Mouse (Mus musculus) thymus, postnatal 10 days (tissue): ENCODE data around the gene Lnx2.

Experiments
- DNase-seq, 2 experiments: peaks; one replicate each; pipeline ENCODE4 v3.0.0; 2021; ENCODE audit warnings: low spot score in 2 of 2

Lnx2 gene

GRCm38 (mm10) chr5:147018761-147019160 lies 57.6 kb downstream of the Lnx2 start:
- no peak for DNase-seq

GRCm38 (mm10) chr5:147017526-147017925 lies 58.9 kb downstream of the Lnx2 start:
- no peak for DNase-seq

- DNase-seq = no peak
Measured at GRCm38 (mm10) chr5:147016622-147017021, 59.8 kb downstream of the Lnx2 start.

GRCm38 (mm10) chr5:147015191-147015590 lies 61.2 kb downstream of the Lnx2 start:
- no peak for DNase-seq

GRCm38 (mm10) chr5:147013845-147014244 lies 62.5 kb downstream of the Lnx2 start:
- no peak for DNase-seq

- DNase-seq = no peak
Measured at GRCm38 (mm10) chr5:147011333-147011732, 65.1 kb downstream of the Lnx2 start.

GRCm38 (mm10) chr5:147003303-147003702 lies 73.1 kb downstream of the Lnx2 start:
- no peak for DNase-seq

- DNase-seq = no peak
Measured at GRCm38 (mm10) chr5:147001312-147001711, 75.1 kb downstream of the Lnx2 start.

GRCm38 (mm10) chr5:146998802-146999201 lies 77.6 kb downstream of the Lnx2 start:
- DNase-seq = no peak

- no peak for DNase-seq
Measured at GRCm38 (mm10) chr5:146996812-146997211, 79.6 kb downstream of the Lnx2 start.

- DNase-seq = no peak
Measured at GRCm38 (mm10) chr5:146994973-146995372, 81.4 kb downstream of the Lnx2 start.

GRCm38 (mm10) chr5:146993509-146993908 lies 82.9 kb downstream of the Lnx2 start:
- DNase-seq = no peak

- no peak for DNase-seq
Measured at GRCm38 (mm10) chr5:146989051-146989450, 87.3 kb downstream of the Lnx2 start.

GRCm38 (mm10) chr5:146987588-146987987 lies 88.8 kb downstream of the Lnx2 start:
- no peak for DNase-seq

GRCm38 (mm10) chr5:146985725-146986433 lies 90.5 kb downstream of the Lnx2 start:
- DNase-seq = no peak

GRCm38 (mm10) chr5:146983216-146983615 lies 93.2 kb downstream of the Lnx2 start:
- peak in 1 of 2 experiments; percentile 57 for DNase-seq

- DNase-seq = no peak
Measured at GRCm38 (mm10) chr5:146981376-146981775, 95.0 kb downstream of the Lnx2 start.

GRCm38 (mm10) chr5:146974781-146975123 lies 101.6 kb downstream of the Lnx2 start:
- DNase-seq = no peak

- DNase-seq = peak in 1 of 2 experiments; percentile 20
Measured at GRCm38 (mm10) chr5:146973858-146974780, 102.3 kb downstream of the Lnx2 start.

- DNase-seq = no peak
Measured at GRCm38 (mm10) chr5:146973353-146973752, 103.0 kb downstream of the Lnx2 start.

GRCm38 (mm10) chr5:146971776-146972561 lies 104.4 kb downstream of the Lnx2 start:
- DNase-seq = no peak
